Mouse (Mus musculus) heart, embryonic 13.5 days (tissue): ENCODE measurements at regions not wholly inside any gene's neighbourhood (a gene's known extent, or its start where the extent isn't known, plus 50 kb on each side); places are given as distances from the start of the nearest gene placed in this dataset.

Source experiments
- ATAC-seq: fragments of 200-750 bp; cut with Nextera tagmentation; 2 replicates; pipeline ENCODE4 v1.8.0; 2017; ENCODE audit warnings: moderate TSS enrichment; ENCODE audit not compliant: insufficient number of reproducible peaks, low FRiP score, low TSS enrichment; ENCODE audit errors: extremely low read depth
- H3K27ac ChIP-seq: fragments of 300-500 bp; sonication (generic); replicated peaks from 2 replicates; pipeline ENCODE4 v1.5.1; 2015; ENCODE audit warnings: moderate library complexity, mild to moderate bottlenecking, inconsistent platforms
- H3K27me3 ChIP-seq: fragments of 300-500 bp; sonication (generic); replicated peaks from 2 replicates; pipeline ENCODE4 v1.6.1; 2015; ENCODE audit warnings: mild to moderate bottlenecking, inconsistent platforms
- H3K36me3 ChIP-seq: fragments of 300-500 bp; sonication (generic); 2 replicates; pipeline ENCODE4 v1.6.1; 2015; ENCODE audit warnings: mild to moderate bottlenecking, inconsistent platforms
- H3K4me1 ChIP-seq: fragments of 300-500 bp; sonication (generic); 2 replicates; pipeline ENCODE4 v1.6.1; 2015; ENCODE audit warnings: inconsistent platforms
- H3K4me2 ChIP-seq: fragments of 300-500 bp; sonication (generic); 2 replicates; pipeline ENCODE4 v1.6.1; 2015; ENCODE audit warnings: inconsistent platforms, mild to moderate bottlenecking, moderate library complexity
- H3K4me3 ChIP-seq: fragments of 300-500 bp; sonication (generic); 2 replicates; pipeline ENCODE4 v1.5.1; 2015; ENCODE audit warnings: moderate library complexity, mild to moderate bottlenecking, inconsistent platforms
- H3K9ac ChIP-seq: fragments of 300-500 bp; sonication (generic); 2 replicates; pipeline ENCODE4 v1.6.1; 2015; ENCODE audit warnings: inconsistent platforms, mild to moderate bottlenecking, moderate library complexity
- H3K9me3 ChIP-seq: fragments of 300-500 bp; sonication (generic); 2 replicates; pipeline ENCODE4 v1.6.1; 2016; ENCODE audit warnings: inconsistent platforms
- WGBS: fragments of 180-500 bp; shearing (Covaris S2); methylation state at CpG from one replicate; pipeline ENCODE4 v1.1.7; 2015; ENCODE audit warnings: mixed read lengths; 5-methylcytosine and 5-hydroxymethylcytosine counted together

DNA sequence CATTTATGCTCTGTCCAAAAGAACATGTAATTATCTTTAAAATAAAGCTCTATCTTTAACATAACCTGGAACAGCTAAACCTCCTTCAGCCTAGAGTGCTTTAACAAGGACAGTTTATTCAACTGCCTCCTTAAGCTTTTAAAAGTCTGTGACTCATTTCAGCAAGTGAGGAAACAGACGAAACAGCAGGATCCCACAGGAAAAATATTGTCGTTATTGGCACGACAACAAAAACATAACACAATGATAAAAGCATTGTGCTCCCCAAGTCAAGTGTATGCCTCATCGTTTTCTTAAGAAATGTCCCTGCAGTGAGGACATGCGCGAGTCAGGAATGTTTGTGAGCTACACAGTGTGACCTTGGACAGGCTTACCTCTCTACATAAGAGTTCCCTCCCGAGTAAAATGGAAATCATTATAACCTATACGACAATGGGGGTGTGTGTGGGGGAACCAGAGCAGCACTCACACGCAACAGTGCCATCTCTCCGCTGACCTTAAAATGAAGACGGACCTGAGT lies 166.7 kb upstream of the Cd180 start:
- 67% methylated on average over 11 of the region's 11 CpGs for WGBS
- no peak for ATAC-seq
- H3K27me3 ChIP-seq, result no peaks in the 10 kb centered on the region

GRCm38 (mm10) chr13:102533784-102534183 lies 159.6 kb upstream of the Cd180 start:
- Histone ChIP-seq H3K27ac (no peak overlapping the region), H3K9me3 (no peaks in the 10 kb centered on the region), H3K4me2 (no peak overlapping the region), H3K27me3 (no peaks in the 10 kb centered on the region), H3K36me3 (no peaks in the 10 kb centered on the region), H3K4me3 (no peak overlapping the region), H3K4me1 (peaks cover 8% of the 10 kb centered on the region), H3K9ac (no peak overlapping the region)
- 36% methylated on average over 4 of the region's 4 CpGs for WGBS
- ATAC-seq, result no peak

More for the DNA sequence above, 166.7 kb upstream of the Cd180 start:
- Histone ChIP-seq H3K36me3 (no peaks in the 10 kb centered on the region), H3K4me3 (no peak overlapping the region), H3K27ac (no peak overlapping the region), H3K4me2 (no peak overlapping the region), H3K4me1 (peaks cover 13% of the 10 kb centered on the region), H3K9ac (no peak overlapping the region), H3K9me3 (no peaks in the 10 kb centered on the region)

DNA sequence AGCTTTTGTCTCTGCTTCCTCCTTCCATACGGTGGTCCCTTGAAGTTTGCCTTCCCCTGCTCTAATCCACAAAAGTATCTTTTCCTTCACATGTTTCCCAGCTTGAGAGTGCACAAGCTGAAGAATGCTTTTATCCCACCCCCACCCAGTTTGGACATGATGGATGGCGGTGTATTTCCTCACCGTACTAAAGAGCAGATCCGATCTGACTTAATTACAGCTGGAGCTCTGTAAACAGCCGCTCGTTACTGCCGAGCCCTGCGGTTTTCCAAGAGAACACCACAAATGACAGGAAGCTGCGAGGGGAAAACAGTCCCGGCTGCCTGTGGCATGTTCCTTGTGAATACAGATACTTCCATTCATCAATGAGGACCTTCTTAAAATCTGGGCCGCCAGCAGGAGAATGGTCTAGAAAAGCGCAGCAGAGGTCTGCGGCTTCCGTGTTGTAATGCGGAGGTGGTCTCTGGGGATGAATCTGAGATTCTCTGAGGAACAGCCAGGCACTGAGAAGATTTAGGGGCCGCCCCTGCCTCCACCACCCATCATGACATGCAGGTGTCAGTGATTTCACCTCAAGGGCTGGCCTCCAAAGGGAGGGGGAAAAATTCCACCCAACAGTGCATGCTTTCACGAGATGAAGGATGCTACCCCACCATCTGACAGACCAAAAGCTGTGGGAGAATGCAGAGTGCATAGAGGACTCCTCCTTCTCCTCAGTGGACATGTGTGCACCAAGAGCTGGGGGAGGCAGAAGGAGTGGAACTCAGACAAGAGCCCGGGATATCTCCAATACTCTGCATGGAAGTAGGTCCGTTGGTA lies 155.7 kb upstream of the Cd180 start:
- Histone ChIP-seq H3K27ac (no peak overlapping the region), H3K4me1 (peaks cover 8% of the 10 kb centered on the region), H3K9me3 (no peaks in the 10 kb centered on the region), H3K4me2 (peak overlapping the region; percentile 62), H3K4me3 (peak overlapping the region; percentile 29), H3K36me3 (no peaks in the 10 kb centered on the region), H3K9ac (peak overlapping the region; percentile 15; the same call in 1 of the 2 replicates), H3K27me3 (no peaks in the 10 kb centered on the region)
- WGBS, result 36% methylated on average over 19 of the region's 19 CpGs
- no peak for ATAC-seq

- no peak overlapping the region for H3K27ac ChIP-seq
- peaks cover 8% of the 10 kb centered on the region for H3K4me1 ChIP-seq
- H3K36me3 ChIP-seq, result no peaks in the 10 kb centered on the region
- 80% methylated on average over 4 of the region's 4 CpGs for WGBS
- no peak for ATAC-seq
- no peaks in the 10 kb centered on the region for H3K9me3 ChIP-seq
- no peak overlapping the region for H3K4me3 ChIP-seq
- H3K27me3 ChIP-seq, result no peaks in the 10 kb centered on the region
- no peak overlapping the region for H3K9ac ChIP-seq
- no peak overlapping the region for H3K4me2 ChIP-seq
These were observed 152.9 kb upstream of the Cd180 start for GRCm38 (mm10) chr13:102540436-102540835.

- H3K27ac ChIP-seq, result no peak overlapping the region
- H3K9ac ChIP-seq, result no peak overlapping the region
- H3K36me3 ChIP-seq, result no peaks in the 10 kb centered on the region
- H3K4me2 ChIP-seq, result no peak overlapping the region
- 79% methylated on average over 5 of the region's 5 CpGs for WGBS
- H3K27me3 ChIP-seq, result peaks cover 7% of the 10 kb centered on the region; the same call in 1 of the 2 replicates
- peaks cover 6% of the 10 kb centered on the region for H3K4me1 ChIP-seq
- H3K4me3 ChIP-seq, result no peak overlapping the region
- H3K9me3 ChIP-seq, result no peaks in the 10 kb centered on the region
- ATAC-seq, result no peak
These were observed 148.8 kb upstream of the Cd180 start for GRCm38 (mm10) chr13:102544359-102545165.

GRCm38 (mm10) chr13:102545845-102546615 lies 147.3 kb upstream of the Cd180 start:
- Histone ChIP-seq H3K36me3 (no peaks in the 10 kb centered on the region), H3K27ac (no peak overlapping the region), H3K4me3 (no peak overlapping the region), H3K4me1 (peaks cover 6% of the 10 kb centered on the region), H3K9ac (no peak overlapping the region), H3K9me3 (no peaks in the 10 kb centered on the region), H3K4me2 (peak overlapping the region; percentile 25), H3K27me3 (peaks cover 7% of the 10 kb centered on the region; the same call in 1 of the 2 replicates)
- no peak for ATAC-seq
- 52% methylated on average over 17 of the region's 17 CpGs for WGBS

GRCm38 (mm10) chr13:102548252-102548651 lies 145.1 kb upstream of the Cd180 start:
- 63% methylated on average over 6 of the region's 6 CpGs for WGBS
- Histone ChIP-seq H3K9me3 (no peaks in the 10 kb centered on the region), H3K27me3 (peaks cover 7% of the 10 kb centered on the region; the same call in 1 of the 2 replicates), H3K27ac (no peak overlapping the region), H3K36me3 (no peaks in the 10 kb centered on the region), H3K4me3 (no peak overlapping the region), H3K4me1 (peaks cover 6% of the 10 kb centered on the region), H3K4me2 (no peak overlapping the region), H3K9ac (no peak overlapping the region)
- no peak for ATAC-seq

DNA sequence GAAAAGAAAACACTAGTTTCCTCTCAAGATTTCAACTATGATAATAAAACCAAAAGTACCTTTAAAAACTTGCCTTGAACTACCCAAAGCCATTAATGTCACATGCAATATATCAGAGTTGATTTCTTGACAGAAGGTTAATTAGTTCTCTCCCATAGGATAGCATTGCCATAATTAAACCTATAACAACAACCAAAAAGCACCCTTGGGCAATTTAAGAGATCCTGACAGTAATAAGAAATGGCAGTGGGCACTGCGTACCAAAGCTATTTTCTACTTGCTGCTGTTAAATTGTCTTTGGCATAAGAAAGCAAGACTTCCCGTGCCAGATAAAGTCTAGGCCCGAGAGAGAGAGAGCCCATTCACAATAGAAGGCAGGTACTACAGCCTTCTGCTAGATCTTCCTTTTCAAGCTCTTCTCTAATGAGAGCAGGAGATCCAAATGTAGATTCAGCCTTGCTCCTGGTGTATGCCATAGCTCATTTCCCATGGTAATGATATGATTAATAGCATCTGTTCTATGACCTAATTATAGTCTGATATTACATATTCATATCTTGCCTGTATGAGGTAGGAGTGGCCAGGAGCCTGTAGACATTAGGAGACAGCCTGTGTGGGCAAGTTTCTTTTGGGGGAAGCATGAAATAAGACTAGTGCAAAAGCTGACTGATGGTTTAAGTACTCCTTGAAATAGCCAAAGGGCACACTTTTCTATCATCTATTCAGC lies 126.3 kb upstream of the Cd180 start:
- H3K9me3 ChIP-seq, result no peaks in the 10 kb centered on the region
- no peak for ATAC-seq
- H3K27me3 ChIP-seq, result no peaks in the 10 kb centered on the region
- WGBS, result 74% methylated on average over 3 of the region's 3 CpGs
- H3K27ac ChIP-seq, result no peak overlapping the region
- no peak overlapping the region for H3K4me3 ChIP-seq
- no peak overlapping the region for H3K4me2 ChIP-seq
- no peak overlapping the region for H3K9ac ChIP-seq
- no peaks in the 10 kb centered on the region for H3K4me1 ChIP-seq
- no peaks in the 10 kb centered on the region for H3K36me3 ChIP-seq

- no peak overlapping the region for H3K4me2 ChIP-seq
- H3K9ac ChIP-seq, result no peak overlapping the region
- H3K36me3 ChIP-seq, result no peaks in the 10 kb centered on the region
- no peak for ATAC-seq
- no peaks in the 10 kb centered on the region for H3K27me3 ChIP-seq
- H3K4me3 ChIP-seq, result no peak overlapping the region
- 79% methylated on average over 3 of the region's 3 CpGs for WGBS
- peaks cover 8% of the 10 kb centered on the region; the same call in 1 of the 2 replicates for H3K4me1 ChIP-seq
- H3K9me3 ChIP-seq, result no peaks in the 10 kb centered on the region
- H3K27ac ChIP-seq, result no peak overlapping the region
These were observed 123.8 kb upstream of the Cd180 start for GRCm38 (mm10) chr13:102569580-102569979.

- Histone ChIP-seq H3K27me3 (no peaks in the 10 kb centered on the region), H3K4me1 (peaks cover 8% of the 10 kb centered on the region; the same call in 1 of the 2 replicates), H3K4me2 (no peak overlapping the region), H3K4me3 (no peak overlapping the region), H3K9me3 (no peaks in the 10 kb centered on the region), H3K9ac (no peak overlapping the region), H3K27ac (no peak overlapping the region), H3K36me3 (no peaks in the 10 kb centered on the region)
- no peak for ATAC-seq
- WGBS, result 81% methylated on average over 1 of the region's 1 CpGs
These were observed 123.1 kb upstream of the Cd180 start for GRCm38 (mm10) chr13:102570286-102570685.
